Mouse (Mus musculus) MEL (cell line): ENCODE measurements around the gene Rph3al. TPM values are rescaled to one million over a fixed set of nuclear protein-coding genes. Genes with fewer than 3 reads are reported as not detected.

Experiments
- DNase-seq: peaks from one replicate; pipeline ENCODE4 v3.0.0; 2011; ENCODE audit warnings: low read depth, low spot score
- H3K27ac ChIP-seq: 2 replicates; pipeline ENCODE4 v1.5.1; 2012; ENCODE audit warnings: low read depth, mild to moderate bottlenecking, control low read depth, low read length, moderate library complexity; ENCODE audit not compliant: control insufficient read depth
- H3K27me3 ChIP-seq, 2 experiments: fragments of 150-350 bp in 1 of 2; sonication (generic) in 1 of 2; 2 replicates each; pipeline ENCODE4 v1.6.1; 2012; ENCODE audit warnings: low read length in 2 of 2, mild to moderate bottlenecking in 2 of 2, improper control_type of control experiment in 1 of 2, moderate library complexity in 1 of 2; ENCODE audit not compliant: insufficient read depth in 2 of 2, control insufficient read depth in 1 of 2
- H3K36me3 ChIP-seq, 2 experiments: 2 replicates each; pipeline ENCODE4 v1.6.1; 2012 to 2014; ENCODE audit warnings: low read length in 2 of 2, improper control_type of control experiment in 1 of 2, inconsistent platforms in 1 of 2, mild to moderate bottlenecking in 1 of 2; ENCODE audit not compliant: insufficient read depth in 2 of 2, control insufficient read depth in 1 of 2
- H3K4me1 ChIP-seq, 2 experiments: fragments of 150-350 bp in 1 of 2; sonication (generic) in 1 of 2; 2 replicates each; pipeline ENCODE4 v1.6.1; 2012; ENCODE audit warnings: low read length in 2 of 2, improper control_type of control experiment in 1 of 2, mild to moderate bottlenecking in 1 of 2; ENCODE audit not compliant: insufficient read depth in 2 of 2, control insufficient read depth in 1 of 2
- H3K4me3 ChIP-seq, 2 experiments: fragments of 150-350 bp in 1 of 2; sonication (generic) in 1 of 2; 2 replicates each; pipeline ENCODE4 v1.5.1; 2012; ENCODE audit warnings: low read depth in 2 of 2, low read length in 2 of 2, mild to moderate bottlenecking in 2 of 2, moderate library complexity in 2 of 2, control low read depth in 1 of 2, improper control_type of control experiment in 1 of 2; ENCODE audit not compliant: control insufficient read depth in 1 of 2, insufficient read depth in 1 of 2
- H3K79me2 ChIP-seq: 2 replicates; pipeline ENCODE4 v1.6.1; 2012; ENCODE audit warnings: mild to moderate bottlenecking, low read length, moderate library complexity; ENCODE audit not compliant: control insufficient read depth, poor library complexity, insufficient read depth
- H3K9ac ChIP-seq: 2 replicates; pipeline ENCODE4 v1.6.1; 2012; ENCODE audit warnings: low read depth, mild to moderate bottlenecking, control low read depth, low read length, moderate library complexity; ENCODE audit not compliant: control insufficient read depth, poor library complexity, severe bottlenecking
- H3K9me3 ChIP-seq: fragments of 150-350 bp; sonication (generic); replicated peaks from 2 replicates; pipeline ENCODE4 v1.6.1; 2012; ENCODE audit warnings: mild to moderate bottlenecking, low read length, improper control_type of control experiment, moderate library complexity; ENCODE audit not compliant: insufficient read depth
- BHLHE40 ChIP-seq: IDR thresholded peaks from 2 replicates; pipeline ENCODE4 v1.6.1; 2012; ENCODE audit warnings: low read depth, mild to moderate bottlenecking, inconsistent platforms, low read length, improper control_type of control experiment, borderline replicate concordance
- CHD1 ChIP-seq: IDR thresholded peaks from 2 replicates; pipeline ENCODE4 v1.6.1; 2012; ENCODE audit warnings: low read depth, mild to moderate bottlenecking, inconsistent platforms, low read length, improper control_type of control experiment
- CTCF ChIP-seq, 3 experiments: IDR thresholded peaks in 2 of 3; conservative IDR thresholded peaks in 1 of 3; 2 replicates each; pipeline ENCODE4 v1.5.1; 2011 to 2012; ENCODE audit warnings: low read length in 3 of 3, low read depth in 2 of 3, mild to moderate bottlenecking in 2 of 3, improper control_type of control experiment in 1 of 3, inconsistent platforms in 1 of 3, mixed read lengths in 1 of 3, moderate library complexity in 1 of 3; ENCODE audit not compliant: control insufficient read depth in 1 of 3, insufficient read depth in 1 of 3, poor library complexity in 1 of 3, severe bottlenecking in 1 of 3
- E2F4 ChIP-seq: IDR thresholded peaks from 2 replicates; pipeline ENCODE4 v1.6.1; 2011; ENCODE audit warnings: low read depth, low read length, improper control_type of control experiment, borderline replicate concordance
- EP300 ChIP-seq, 2 experiments: IDR thresholded peaks; 2 replicates each; pipeline ENCODE4 v1.6.1; 2011; ENCODE audit warnings: improper control_type of control experiment in 2 of 2, low read length in 2 of 2, low read depth in 1 of 2, mild to moderate bottlenecking in 1 of 2
- GATA1 ChIP-seq: IDR thresholded peaks from 2 replicates; pipeline ENCODE4 v1.6.1; 2011; ENCODE audit warnings: low read depth, low read length, improper control_type of control experiment
- HCFC1 ChIP-seq: IDR thresholded peaks from 2 replicates; pipeline ENCODE4 v1.6.1; 2012; ENCODE audit warnings: low read depth, mild to moderate bottlenecking, inconsistent platforms, low read length, improper control_type of control experiment, moderate library complexity
- JUND ChIP-seq: IDR thresholded peaks from 2 replicates; pipeline ENCODE4 v1.6.1; 2011; ENCODE audit warnings: low read depth, mild to moderate bottlenecking, improper control_type of control experiment, low read length
- KAT2A ChIP-seq: conservative IDR thresholded peaks from 2 replicates; pipeline ENCODE4 v1.6.1; 2012; ENCODE audit warnings: low read depth, low read length, improper control_type of control experiment, inconsistent platforms
- MAFK ChIP-seq: IDR thresholded peaks from 2 replicates; pipeline ENCODE4 v1.6.1; 2011; ENCODE audit warnings: low read depth, mild to moderate bottlenecking, low read length, improper control_type of control experiment, borderline replicate concordance
- MAZ ChIP-seq: IDR thresholded peaks from 2 replicates; pipeline ENCODE4 v1.6.1; 2012; ENCODE audit warnings: low read depth, mild to moderate bottlenecking, inconsistent platforms, low read length, improper control_type of control experiment
- MYB ChIP-seq: IDR thresholded peaks from 2 replicates; pipeline ENCODE4 v1.6.1; 2011; ENCODE audit warnings: mild to moderate bottlenecking, low read depth, low read length, improper control_type of control experiment
- MYC ChIP-seq: IDR thresholded peaks from 2 replicates; pipeline ENCODE4 v1.6.1; 2011; ENCODE audit warnings: low read depth, mild to moderate bottlenecking, low read length, improper control_type of control experiment, moderate library complexity
- NRF1 ChIP-seq: IDR thresholded peaks from 2 replicates; pipeline ENCODE4 v1.6.1; 2014; ENCODE audit warnings: low read depth, mild to moderate bottlenecking, inconsistent platforms, low read length, improper control_type of control experiment, moderate library complexity; ENCODE audit not compliant: poor library complexity, insufficient read depth, severe bottlenecking
- RAD21 ChIP-seq: IDR thresholded peaks from 2 replicates; pipeline ENCODE4 v1.6.1; 2011; ENCODE audit warnings: mild to moderate bottlenecking, low read depth, low read length, improper control_type of control experiment
- SIN3A ChIP-seq: IDR thresholded peaks from 2 replicates; pipeline ENCODE4 v1.6.1; 2012; ENCODE audit warnings: low read length, improper control_type of control experiment, inconsistent platforms
- SMC3 ChIP-seq: IDR thresholded peaks from 2 replicates; pipeline ENCODE4 v1.6.1; 2011; ENCODE audit warnings: low read depth, low read length, improper control_type of control experiment
- TAL1 ChIP-seq: IDR thresholded peaks from 2 replicates; pipeline ENCODE4 v1.6.1; 2012; ENCODE audit warnings: mild to moderate bottlenecking, inconsistent platforms, low read length, moderate library complexity, mixed read lengths
- TBP ChIP-seq: IDR thresholded peaks from 2 replicates; pipeline ENCODE4 v1.8.0; 2011; ENCODE audit warnings: low read depth, low read length, improper control_type of control experiment
- USF2 ChIP-seq, 2 experiments: IDR thresholded peaks; 2 replicates each; pipeline ENCODE4 v1.6.1; 2011 to 2012; ENCODE audit warnings: improper control_type of control experiment in 2 of 2, low read length in 2 of 2, borderline replicate concordance in 1 of 2, inconsistent platforms in 1 of 2, low read depth in 1 of 2, mild to moderate bottlenecking in 1 of 2; ENCODE audit not compliant: insufficient read depth in 1 of 2
- ZC3H11A ChIP-seq: IDR thresholded peaks from 2 replicates; pipeline ENCODE4 v1.6.1; 2012; ENCODE audit warnings: low read depth, mild to moderate bottlenecking, inconsistent platforms, low read length, improper control_type of control experiment
- ZMIZ1 ChIP-seq: IDR thresholded peaks from 2 replicates; pipeline ENCODE4 v1.6.1; 2012; ENCODE audit warnings: low read depth, mild to moderate bottlenecking, inconsistent platforms, low read length, improper control_type of control experiment, moderate library complexity
- polyA plus RNA-seq, 2 experiments: library from polyadenylated mRNA; stranded (reverse) in 1 of 2; unstranded in 1 of 2; fragments of >175 nt in 1 of 2; fragments of >200 nt in 1 of 2; gene quantifications; 2 replicates each; pipeline versions ENCODE4 v1.2.1 to v1.2.4; 2012; ENCODE audit warnings: low replicate concordance in 2 of 2, low read depth in 1 of 2; ENCODE audit not compliant: insufficient read length in 2 of 2, insufficient read depth in 1 of 2, missing spikeins in 1 of 2
- total RNA-seq: library from RNA; depleted of rRNA; stranded (reverse); fragments of 300-350 nt; gene quantifications from 2 replicates; pipeline ENCODE4 v1.2.3, GENCODE M21; 2012

Gene Rph3al
- total and polyA plus RNA-seq, 3 experiments: 9.4 to 23.0 TPM; not detected in 1

- no peaks in the 10 kb centered on the region for H3K79me2 ChIP-seq
- no peak overlapping the region for H3K4me3 ChIP-seq
- TF ChIP-seq SMC3: no peak
- TF ChIP-seq MYB: no peak
- no peak for TF ChIP-seq ZMIZ1
- TF ChIP-seq KAT2A: no peak
- TF ChIP-seq MYC: no peak
- TF ChIP-seq USF2 (IDR thresholded peaks at IDR 0.05; ENCODE audit: borderline replicate concordance in 1 of 2, insufficient read depth in 1 of 2, low read depth in 1 of 2, low read length in 2 of 2): no peak
- TF ChIP-seq TAL1: no peak
- no peaks in the 10 kb centered on the region for H3K27me3 ChIP-seq
- no peaks in the 10 kb centered on the region for H3K9me3 ChIP-seq
- H3K27ac ChIP-seq: no peak overlapping the region
- H3K9ac ChIP-seq: no peak overlapping the region
- no peaks in the 10 kb centered on the region for H3K4me1 ChIP-seq
- DNase-seq: no peak
- H3K36me3 ChIP-seq: no peaks in the 10 kb centered on the region
Observed at GRCm38 (mm10) chr11:75899676-75900075, 38.6 kb downstream of the Rph3al start.

- no peak overlapping the region for H3K27ac ChIP-seq
- no peaks in the 10 kb centered on the region for H3K79me2 ChIP-seq
- TF ChIP-seq MYC: no peak
- TF ChIP-seq ZC3H11A: no peak
- TF ChIP-seq TBP: no peak
- no peak for TF ChIP-seq KAT2A
- TF ChIP-seq RAD21: no peak
- no peak for TF ChIP-seq EP300 (IDR thresholded peaks at IDR 0.05; ENCODE audit: low read depth in 1 of 2, low read length in 2 of 2)
- TF ChIP-seq NRF1: no peak
- TF ChIP-seq BHLHE40: no peak
- no peak for TF ChIP-seq MAFK
- TF ChIP-seq GATA1: no peak
- TF ChIP-seq SIN3A: no peak
- TF ChIP-seq MYB: no peak
- no peak for TF ChIP-seq JUND
- TF ChIP-seq CHD1: no peak
- TF ChIP-seq SMC3: no peak
- no peak for TF ChIP-seq E2F4
- no peak for TF ChIP-seq CTCF (IDR thresholded peaks at IDR 0.05 in 2 of 3, conservative IDR thresholded peaks at IDR 0.05 in 1 of 3; ENCODE audit: control insufficient read depth in 1 of 3, insufficient read depth in 1 of 3, low read depth in 2 of 3, low read length in 3 of 3, poor library complexity in 1 of 3, severe bottlenecking in 1 of 3)
- TF ChIP-seq HCFC1: no peak
- no peak for TF ChIP-seq MAZ
- no peaks in the 10 kb centered on the region for H3K4me1 ChIP-seq
- DNase-seq: no peak
- no peak overlapping the region for H3K4me3 ChIP-seq
- no peaks in the 10 kb centered on the region for H3K27me3 ChIP-seq
- no peak overlapping the region for H3K9ac ChIP-seq
- no peaks in the 10 kb centered on the region for H3K9me3 ChIP-seq
- no peaks in the 10 kb centered on the region for H3K36me3 ChIP-seq
Observed at GRCm38 (mm10) chr11:75898532-75898931, 39.7 kb downstream of the Rph3al start.
